Mouse (Mus musculus): ENCODE data around the gene Mtor. TPM values are rescaled to one million over a fixed set of nuclear protein-coding genes. Genes with fewer than 3 reads are reported as not detected.

The Mtor gene
- 30.2 and 36.1 TPM in 2 replicates for polyA plus RNA-seq (2014; fragmentation: Nextera tagmentation; extraction: Ambion mirVana)

GRCm38 (mm10) chr4:148448179-148448852 lies at the start of gene Mtor:
TSS of gene Mtor (plus strand) at chr4:148448611.
- Histone ChIP-seq H3K9me3 (ENCODE audit: control insufficient read depth, low read length) (no peaks in the 10 kb centered on the region), H3K36me3 (replicated peaks; ENCODE audit: control insufficient read depth, insufficient read depth) (peaks cover 12% of the 10 kb centered on the region), H3K4me2 (replicated peaks) (peak within 1 kb of the TSS; percentile 67), H3K27ac (peak within 1 kb of the TSS; percentile 85), H3K4me3 (replicated peaks; ENCODE audit: low read length) (peak within 1 kb of the TSS; percentile 92), H3K4me1 (replicated peaks; ENCODE audit: control insufficient read depth, insufficient read depth, low read length) (peaks cover 27% of the 10 kb centered on the region), H3K27me3 (ENCODE audit: control insufficient read depth, insufficient read depth, low read length) (no peaks in the 10 kb centered on the region), H3K9ac (peak within 1 kb of the TSS; percentile 86)
- DNase-seq (ENCODE audit: low spot score) (peak; percentile 97), ATAC-seq (ENCODE audit: low FRiP score) (peak; percentile 98)
- under 1% methylated on average over 53 of the region's 56 CpGs for WGBS

- no peak for DNase-seq (ENCODE audit: low spot score)
- 0 out of 2 replicates have a peak, but pooled peaks have one; percentile 5 for ATAC-seq (ENCODE audit: low FRiP score)
- Histone ChIP-seq H3K27ac (peak overlapping the region; percentile 54; the same call in 1 of the 2 replicates), H3K36me3 (replicated peaks; ENCODE audit: control insufficient read depth, insufficient read depth) (no peaks in the 10 kb centered on the region), H3K27me3 (ENCODE audit: control insufficient read depth, insufficient read depth, low read length) (peaks cover 15% of the 10 kb centered on the region; the same call in 1 of the 2 replicates), H3K4me3 (replicated peaks; ENCODE audit: low read length) (no peak overlapping the region), H3K9me3 (ENCODE audit: control insufficient read depth, low read length) (no peaks in the 10 kb centered on the region), H3K9ac (no peak overlapping the region), H3K4me1 (replicated peaks; ENCODE audit: control insufficient read depth, insufficient read depth, low read length) (peaks cover 29% of the 10 kb centered on the region), H3K4me2 (replicated peaks) (no peak overlapping the region)
- 36% methylated on average over 9 of the region's 9 CpGs for WGBS
These were observed 48.8 kb upstream of the Mtor start for GRCm38 (mm10) chr4:148399437-148400094.

- H3K4me1 ChIP-seq (replicated peaks; ENCODE audit: control insufficient read depth, insufficient read depth, low read length), result peaks cover 41% of the 10 kb centered on the region
- peak overlapping the region; percentile 11 for H3K9ac ChIP-seq
- H3K4me3 ChIP-seq (replicated peaks; ENCODE audit: low read length), result no peak overlapping the region
- peak overlapping the region; percentile 47; the same call in 1 of the 2 replicates for H3K27ac ChIP-seq
- 0 out of 2 replicates have a peak overlapping the region, but pooled peaks have one; percentile 2 for H3K4me2 ChIP-seq (replicated peaks)
- no peaks in the 10 kb centered on the region for H3K9me3 ChIP-seq (ENCODE audit: control insufficient read depth, low read length)
- no peaks in the 10 kb centered on the region for H3K36me3 ChIP-seq (replicated peaks; ENCODE audit: control insufficient read depth, insufficient read depth)
- H3K27me3 ChIP-seq (ENCODE audit: control insufficient read depth, insufficient read depth, low read length), result peaks cover 15% of the 10 kb centered on the region; the same call in 1 of the 2 replicates
- DNase-seq (ENCODE audit: low spot score) (no peak), ATAC-seq (ENCODE audit: low FRiP score) (0 out of 2 replicates have a peak, but pooled peaks have one; percentile 29)
- WGBS, result 5% methylated on average over 12 of the region's 12 CpGs
These were observed 45.0 kb upstream of the Mtor start for GRCm38 (mm10) chr4:148403402-148403801.

GRCm38 (mm10) chr4:148404748-148405147 lies 43.7 kb upstream of the Mtor start:
- Histone ChIP-seq H3K27me3 (ENCODE audit: control insufficient read depth, insufficient read depth, low read length) (peaks cover 15% of the 10 kb centered on the region; the same call in 1 of the 2 replicates), H3K4me2 (replicated peaks) (peak overlapping the region; percentile 13; the same call in 1 of the 2 replicates), H3K4me3 (replicated peaks; ENCODE audit: low read length) (no peak overlapping the region), H3K9me3 (ENCODE audit: control insufficient read depth, low read length) (no peaks in the 10 kb centered on the region), H3K27ac (peak overlapping the region; percentile 20; the same call in 1 of the 2 replicates), H3K36me3 (replicated peaks; ENCODE audit: control insufficient read depth, insufficient read depth) (no peaks in the 10 kb centered on the region), H3K4me1 (replicated peaks; ENCODE audit: control insufficient read depth, insufficient read depth, low read length) (peaks cover 42% of the 10 kb centered on the region), H3K9ac (no peak overlapping the region)
- ATAC-seq (ENCODE audit: low FRiP score), result no peak
- WGBS, result 8% methylated on average over 11 of the region's 11 CpGs
- no peak for DNase-seq (ENCODE audit: low spot score)

- peaks cover 15% of the 10 kb centered on the region; the same call in 1 of the 2 replicates for H3K27me3 ChIP-seq (ENCODE audit: control insufficient read depth, insufficient read depth, low read length)
- H3K27ac ChIP-seq, result peak overlapping the region; percentile 11; the same call in 1 of the 2 replicates
- no peaks in the 10 kb centered on the region for H3K36me3 ChIP-seq (replicated peaks; ENCODE audit: control insufficient read depth, insufficient read depth)
- H3K9me3 ChIP-seq (ENCODE audit: control insufficient read depth, low read length), result no peaks in the 10 kb centered on the region
- no peak overlapping the region for H3K4me3 ChIP-seq (replicated peaks; ENCODE audit: low read length)
- DNase-seq (ENCODE audit: low spot score), result no peak
- peaks cover 42% of the 10 kb centered on the region for H3K4me1 ChIP-seq (replicated peaks; ENCODE audit: control insufficient read depth, insufficient read depth, low read length)
- no peak for ATAC-seq (ENCODE audit: low FRiP score)
- no peak overlapping the region for H3K9ac ChIP-seq
- 13% methylated on average over 13 of the region's 13 CpGs for WGBS
- 0 out of 2 replicates have a peak overlapping the region, but pooled peaks have one; percentile 5 for H3K4me2 ChIP-seq (replicated peaks)
These were observed 43.1 kb upstream of the Mtor start for GRCm38 (mm10) chr4:148405255-148405788.

- Histone ChIP-seq H3K36me3 (replicated peaks; ENCODE audit: control insufficient read depth, insufficient read depth) (no peaks in the 10 kb centered on the region), H3K9ac (no peak overlapping the region), H3K9me3 (ENCODE audit: control insufficient read depth, low read length) (no peaks in the 10 kb centered on the region), H3K4me2 (replicated peaks) (no peak overlapping the region), H3K4me1 (replicated peaks; ENCODE audit: control insufficient read depth, insufficient read depth, low read length) (peaks cover 37% of the 10 kb centered on the region), H3K27me3 (ENCODE audit: control insufficient read depth, insufficient read depth, low read length) (peaks cover 8% of the 10 kb centered on the region; the same call in 1 of the 2 replicates), H3K27ac (peak overlapping the region; percentile 20; the same call in 1 of the 2 replicates), H3K4me3 (replicated peaks; ENCODE audit: low read length) (no peak overlapping the region)
- WGBS, result 60% methylated on average over 10 of the region's 10 CpGs
- ATAC-seq (ENCODE audit: low FRiP score) (no peak), DNase-seq (ENCODE audit: low spot score) (no peak)
These were observed 40.0 kb upstream of the Mtor start for GRCm38 (mm10) chr4:148408256-148408975.

GRCm38 (mm10) chr4:148415575-148415974 lies 32.8 kb upstream of the Mtor start:
- WGBS, result 17% methylated on average over 16 of the region's 16 CpGs
- no peaks in the 10 kb centered on the region for H3K36me3 ChIP-seq (replicated peaks; ENCODE audit: control insufficient read depth, insufficient read depth)
- no peaks in the 10 kb centered on the region for H3K9me3 ChIP-seq (ENCODE audit: control insufficient read depth, low read length)
- no peaks in the 10 kb centered on the region for H3K27me3 ChIP-seq (ENCODE audit: control insufficient read depth, insufficient read depth, low read length)
- H3K4me2 ChIP-seq (replicated peaks), result peak overlapping the region; percentile 21; the same call in 1 of the 2 replicates
- H3K27ac ChIP-seq, result no peak overlapping the region
- DNase-seq (ENCODE audit: low spot score), result no peak
- ATAC-seq (ENCODE audit: low FRiP score), result no peak
- no peak overlapping the region for H3K9ac ChIP-seq
- H3K4me3 ChIP-seq (replicated peaks; ENCODE audit: low read length), result no peak overlapping the region
- peaks cover 22% of the 10 kb centered on the region for H3K4me1 ChIP-seq (replicated peaks; ENCODE audit: control insufficient read depth, insufficient read depth, low read length)

- no peaks in the 10 kb centered on the region for H3K27me3 ChIP-seq (ENCODE audit: control insufficient read depth, insufficient read depth, low read length)
- H3K4me3 ChIP-seq (replicated peaks; ENCODE audit: low read length), result no peak overlapping the region
- WGBS, result 43% methylated on average over 11 of the region's 11 CpGs
- H3K27ac ChIP-seq, result peak overlapping the region; percentile 12
- no peak for DNase-seq (ENCODE audit: low spot score)
- H3K9me3 ChIP-seq (ENCODE audit: control insufficient read depth, low read length), result no peaks in the 10 kb centered on the region
- ATAC-seq (ENCODE audit: low FRiP score), result peak; percentile 40; the same call in 1 of the 2 replicates
- H3K4me1 ChIP-seq (replicated peaks; ENCODE audit: control insufficient read depth, insufficient read depth, low read length), result peaks cover 22% of the 10 kb centered on the region
- H3K36me3 ChIP-seq (replicated peaks; ENCODE audit: control insufficient read depth, insufficient read depth), result no peaks in the 10 kb centered on the region
- H3K4me2 ChIP-seq (replicated peaks), result no peak overlapping the region
- no peak overlapping the region for H3K9ac ChIP-seq
These were observed 31.3 kb upstream of the Mtor start for GRCm38 (mm10) chr4:148417074-148417526.

Measured in hindbrain, embryonic 14.5 days (tissue).